Mouse (Mus musculus) spleen, postnatal 36 days (tissue): Measurements from ENCODE around the gene Kirrel2.

Source experiments
- DNase-seq, 2 experiments: peaks; one replicate each; pipeline ENCODE4 v3.0.0; 2022; ENCODE audit warnings: low spot score in 2 of 2, mixed read lengths in 1 of 2

Gene Kirrel2

GRCm38 (mm10) chr7:30450241-30450640, 7.2 kb downstream of the Kirrel2 start:
- DNase-seq: no peak

GRCm38 (mm10) chr7:30444971-30445751, 12.3 kb downstream of the Kirrel2 start, which contains the start of gene Aplp1:
TSS of gene Aplp1 (minus strand) at chr7:30445535.
- peak in 1 of 2 experiments; percentile 22 for DNase-seq

GRCm38 (mm10) chr7:30444154-30444970, 13.1 kb downstream of the Kirrel2 start:
- no peak for DNase-seq

DNA sequence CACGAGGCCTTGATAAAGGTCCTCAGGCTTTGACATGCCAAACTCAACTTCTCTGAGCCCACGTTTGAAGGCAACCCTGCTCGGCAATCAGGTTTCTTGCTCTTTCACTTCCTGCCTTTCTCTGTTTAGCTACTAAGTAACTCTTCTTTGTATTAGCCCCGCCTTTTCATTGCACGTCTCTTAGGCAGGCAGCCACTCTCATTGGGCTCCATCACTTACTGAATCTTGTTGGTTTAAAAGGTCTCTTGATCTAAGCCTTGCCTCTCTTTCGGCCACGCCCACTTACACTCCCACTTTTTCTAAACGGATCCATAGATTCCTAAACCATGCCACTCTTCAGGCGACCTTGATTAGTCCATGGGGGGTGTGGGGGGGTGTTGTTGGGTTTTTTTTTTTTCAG, 13.8 kb downstream of the Kirrel2 start:
- no peak for DNase-seq

DNA sequence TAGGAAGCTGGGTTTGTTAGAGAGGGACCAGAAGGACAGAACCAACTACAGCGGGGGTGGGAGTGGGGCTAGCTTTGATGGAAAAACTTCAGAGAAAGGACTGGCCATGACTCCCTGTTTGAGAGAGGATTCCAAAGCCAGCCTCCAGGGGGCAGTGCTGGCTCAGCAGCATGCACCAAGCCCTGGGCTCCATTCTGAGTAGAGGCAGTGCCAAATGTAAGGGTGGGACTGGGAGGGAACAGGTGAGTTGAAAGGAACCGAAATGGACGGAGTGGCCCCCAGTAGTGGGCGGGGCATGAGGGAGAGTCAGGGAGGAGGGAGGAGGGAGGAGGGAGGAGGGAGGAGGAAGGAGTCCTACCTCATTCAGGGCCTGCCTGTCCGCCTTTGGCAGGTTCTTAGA, 16.8 kb downstream of the Kirrel2 start:
- no peak for DNase-seq

DNA sequence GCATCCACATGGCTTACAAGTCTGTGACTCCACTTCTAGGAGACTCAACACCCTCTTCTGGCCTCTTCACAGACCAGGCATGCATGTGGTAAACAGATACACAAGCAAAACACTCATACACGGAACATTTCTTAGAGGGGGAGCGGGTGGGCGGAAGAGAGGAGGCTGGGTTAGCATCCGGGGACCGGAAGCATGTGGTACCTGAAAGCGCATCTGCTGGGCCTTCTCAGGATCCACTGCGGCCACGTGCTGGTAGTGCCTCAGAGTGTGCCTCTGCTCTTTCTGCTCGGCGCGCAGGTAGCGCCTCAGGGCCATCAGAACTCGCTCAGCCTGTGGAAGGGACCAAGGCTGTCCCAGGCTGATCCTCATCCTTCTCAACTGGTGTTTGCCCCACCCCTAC, 17.8 kb downstream of the Kirrel2 start:
- DNase-seq: no peak

DNA sequence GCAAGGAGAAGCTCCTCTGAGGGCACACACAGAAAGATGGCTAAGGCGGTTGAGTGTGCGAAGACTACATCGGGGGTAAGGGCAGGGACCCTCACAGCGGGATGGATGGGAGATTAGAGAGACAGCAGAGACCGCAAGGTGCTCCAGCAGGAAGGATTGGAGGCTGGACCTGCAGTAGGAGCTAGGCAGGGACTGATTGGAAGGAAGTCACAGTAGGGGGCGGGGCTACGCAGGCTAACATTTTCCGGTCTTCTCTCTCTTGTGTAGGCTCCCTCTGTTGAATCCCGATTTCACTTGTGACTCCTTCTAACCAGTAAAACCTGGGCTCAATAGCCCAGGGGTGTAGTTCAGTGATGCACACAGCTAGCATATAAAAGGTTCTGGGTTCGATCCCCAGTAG, 20.6 kb downstream of the Kirrel2 start:
- DNase-seq: no peak

GRCm38 (mm10) chr7:30435156-30435555, 22.3 kb downstream of the Kirrel2 start:
- DNase-seq: no peak

DNA sequence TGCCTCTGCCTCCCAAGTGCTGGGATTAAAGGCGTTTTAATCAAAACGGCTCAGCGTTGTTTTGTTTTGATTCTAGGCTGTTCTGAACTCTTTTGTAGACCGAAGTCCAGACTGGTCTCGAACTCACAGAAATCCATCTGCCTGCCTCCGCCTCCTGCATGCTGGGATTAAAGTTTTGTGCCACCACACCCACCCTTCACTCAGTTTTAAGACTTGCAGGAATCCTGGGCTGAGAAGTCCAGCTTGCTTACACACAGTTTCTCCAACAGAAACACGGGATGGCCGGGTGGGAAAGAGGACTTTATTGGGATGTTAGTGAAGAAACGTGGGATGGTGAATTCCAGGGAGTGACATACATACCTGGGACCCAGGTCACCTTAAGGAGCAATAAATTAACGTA, 22.8 kb downstream of the Kirrel2 start:
- DNase-seq: no peak

DNA sequence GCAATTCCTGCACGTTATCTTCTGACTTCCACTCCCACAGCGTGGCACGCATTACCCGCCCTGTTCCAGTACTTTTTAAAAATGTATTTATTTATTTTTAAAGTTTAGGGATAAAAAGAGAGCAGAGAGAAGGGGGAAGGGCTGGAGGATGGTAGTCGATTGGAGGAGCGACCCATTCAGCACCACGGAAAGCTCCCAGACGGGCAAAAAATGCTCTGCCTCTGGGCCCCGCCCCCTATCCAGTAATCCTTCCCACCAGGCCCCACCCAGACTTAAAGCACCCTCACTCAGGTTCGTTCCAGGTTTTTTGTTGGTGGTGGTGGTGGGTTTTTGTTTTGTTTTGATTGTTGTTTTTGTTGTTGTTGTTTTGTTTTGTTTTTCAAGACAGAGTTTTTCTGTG, 23.3 kb downstream of the Kirrel2 start:
- DNase-seq: no peak

DNA sequence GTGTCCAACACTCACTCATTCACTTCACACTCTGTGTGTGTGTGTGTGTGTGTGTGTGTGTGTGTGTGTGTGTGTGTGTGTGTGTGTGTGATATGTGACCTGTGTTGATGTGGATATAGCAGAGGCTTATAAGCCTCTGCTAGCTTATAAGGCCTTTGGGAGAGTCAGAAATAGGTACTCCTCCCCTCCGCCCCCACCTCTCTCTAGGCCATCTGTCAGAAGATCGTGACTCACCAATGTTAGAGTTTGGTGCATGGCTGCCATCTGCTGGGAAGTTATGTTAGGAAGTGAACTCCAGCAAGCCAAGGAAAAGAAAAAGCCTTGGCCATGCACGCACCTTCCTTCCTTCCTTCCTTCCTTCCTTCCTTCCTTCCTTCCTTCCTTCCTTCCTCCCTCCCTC, 25.7 kb downstream of the Kirrel2 start:
- DNase-seq: peak; percentile 69 to 76

- DNase-seq: no peak
Observed at GRCm38 (mm10) chr7:30430191-30430590, 27.3 kb downstream of the Kirrel2 start.

DNA sequence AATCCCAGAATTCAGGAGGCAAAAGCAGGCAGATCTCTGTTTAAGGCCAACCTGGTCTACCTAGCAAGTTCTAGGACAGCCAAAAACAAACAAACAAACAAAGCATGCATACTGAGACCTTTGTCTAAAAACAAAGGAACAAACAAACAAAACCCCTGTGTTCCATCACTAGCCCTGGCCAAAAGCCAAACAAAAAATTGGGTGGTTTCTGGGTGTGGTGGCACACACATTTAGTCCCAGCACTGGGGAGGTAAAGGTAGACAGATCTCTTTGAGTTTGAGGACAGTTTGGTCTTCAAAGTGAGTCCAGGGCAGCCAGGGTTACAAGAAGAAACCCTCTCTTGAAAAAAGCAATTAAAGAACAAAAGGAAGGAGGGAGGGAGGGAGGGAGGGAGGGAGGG, 28.2 kb downstream of the Kirrel2 start:
- DNase-seq: no peak

DNA sequence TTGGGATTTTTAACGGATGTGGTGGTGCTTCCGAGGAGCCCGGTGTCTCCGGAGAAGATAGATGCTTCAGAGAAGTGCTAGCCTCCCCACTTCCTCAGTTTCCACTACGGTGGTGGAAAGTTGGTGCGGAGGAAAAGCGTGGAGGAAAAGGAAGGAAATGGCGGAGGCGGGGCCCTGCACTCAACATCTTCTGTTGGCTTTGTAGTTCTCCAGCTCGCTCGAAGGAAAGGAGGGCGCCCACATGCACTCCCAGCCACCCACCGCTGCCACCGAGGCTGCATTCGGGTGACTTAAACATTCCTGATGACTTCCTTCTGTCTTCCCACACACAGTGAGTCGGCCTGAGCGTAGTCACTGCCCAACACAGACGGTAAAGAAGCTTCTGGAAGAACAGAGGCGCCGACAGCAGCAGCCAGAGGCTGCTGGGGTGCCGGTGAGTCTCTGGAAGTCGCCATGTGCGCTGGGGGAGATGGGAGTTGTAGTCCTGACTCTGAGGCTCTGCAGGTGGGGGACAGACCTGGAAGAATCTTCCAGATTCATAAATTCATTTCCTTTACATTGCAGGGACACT, 34.3 kb downstream of the Kirrel2 start:
- peak; percentile 63 to 66 for DNase-seq

- DNase-seq: peak; percentile 27 to 30
Observed at GRCm38 (mm10) chr7:30422560-30422959, 34.9 kb downstream of the Kirrel2 start.

GRCm38 (mm10) chr7:30421890-30422435, 35.5 kb downstream of the Kirrel2 start:
- peak; percentile 95 to 96 for DNase-seq

- peak; percentile 92 to 93 for DNase-seq
Observed at GRCm38 (mm10) chr7:30421175-30421889, 36.2 kb downstream of the Kirrel2 start, which contains the start of gene Nfkbid. TSS of gene Nfkbid (plus strand) at chr7:30421732.

DNA sequence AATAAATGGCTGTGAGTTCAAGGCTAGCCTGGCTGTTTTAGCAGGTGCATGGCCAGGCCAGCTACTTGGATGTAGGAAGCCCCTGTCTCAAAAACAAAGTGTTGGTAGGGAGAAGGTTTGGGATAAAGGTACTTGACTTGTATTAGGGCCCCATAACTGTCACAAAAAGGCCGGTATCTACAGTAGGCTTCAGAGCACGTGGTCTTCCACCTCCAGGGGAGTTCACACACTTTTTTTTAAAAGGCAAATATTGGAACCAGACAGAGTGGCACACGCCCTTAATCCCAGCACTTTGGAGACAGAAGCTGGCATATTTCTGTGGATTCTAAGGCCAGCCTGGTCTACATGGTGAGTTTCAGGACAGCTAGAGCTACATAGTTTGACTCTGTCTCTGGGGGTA, 36.8 kb downstream of the Kirrel2 start:
- DNase-seq: no peak

DNA sequence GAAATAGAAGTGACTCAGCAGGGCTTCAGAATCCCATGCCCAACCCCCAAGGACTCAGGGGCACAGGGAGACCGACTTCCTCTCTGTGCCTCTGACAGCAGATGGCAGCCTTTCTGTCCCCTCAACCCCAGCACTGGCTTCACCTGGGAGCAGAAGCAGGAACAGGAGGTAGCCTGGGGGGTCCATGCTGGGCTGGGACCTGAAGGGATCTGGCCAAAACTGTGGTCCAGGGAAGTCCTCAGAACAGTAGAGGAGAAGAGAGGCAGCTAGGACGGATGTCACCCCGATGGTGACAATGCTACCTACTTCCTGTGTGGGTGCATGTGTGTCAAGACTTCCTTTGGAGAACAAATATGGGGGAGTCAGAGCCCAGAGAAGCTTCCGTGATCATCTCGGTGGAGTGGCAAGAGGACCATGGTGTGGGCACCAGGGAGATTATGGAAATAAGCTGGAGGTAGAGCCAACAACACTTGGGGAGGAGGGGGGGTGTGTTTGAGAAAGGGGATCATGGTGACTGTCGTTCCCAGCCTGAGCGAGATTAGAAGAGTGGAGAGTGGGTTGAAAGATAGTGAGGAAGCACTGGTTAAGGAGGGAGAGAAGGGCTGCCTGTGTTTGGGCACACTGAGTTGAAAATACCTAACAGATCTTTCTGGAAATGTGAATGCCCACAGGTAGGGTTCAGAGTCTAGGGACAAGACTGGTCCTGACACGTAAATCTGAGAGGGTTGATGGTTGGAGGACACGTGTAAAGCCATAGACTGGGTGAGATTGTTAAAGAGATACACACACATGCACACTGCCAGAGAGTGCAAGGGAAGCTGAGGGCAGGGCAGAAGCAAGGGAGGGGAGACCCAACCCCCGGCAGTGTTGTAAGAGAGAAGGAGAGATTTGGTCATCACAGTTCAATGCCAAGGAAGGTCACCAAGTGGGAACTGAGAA, 37.7 kb downstream of the Kirrel2 start, which contains the start of gene Hcst:
TSS of gene Hcst (minus strand) at position 294 of the 939 bp plus-strand sequence.
- peak; percentile 65 to 66 for DNase-seq

DNA sequence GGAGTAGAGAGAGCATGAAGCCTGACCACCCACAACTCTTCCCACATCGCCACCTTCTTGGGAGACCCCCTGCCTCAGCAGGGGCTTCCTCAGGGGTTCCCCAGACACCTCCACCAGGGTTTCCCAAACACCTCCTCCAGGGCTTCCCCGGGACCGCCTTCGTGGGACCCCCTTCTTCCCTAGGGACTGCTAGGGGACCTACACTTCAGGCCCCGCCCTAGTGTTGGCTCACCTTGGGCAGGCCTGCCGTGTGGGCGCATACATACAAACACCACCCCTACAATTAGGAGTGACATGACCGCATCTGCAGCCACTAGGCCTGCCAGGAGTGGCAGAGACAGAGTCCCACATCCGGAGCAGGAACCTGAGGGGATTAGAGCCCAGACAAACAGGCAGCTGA, 39.6 kb downstream of the Kirrel2 start:
- DNase-seq: peak; percentile 61 to 72
